Mouse (Mus musculus) megakaryocyte-erythroid progenitor cell, adult 5-6 weeks (primary cell): ENCODE data around the gene Zmat1. TPM values are rescaled to one million over a fixed set of nuclear protein-coding genes. Genes with fewer than 3 reads are reported as not detected.
"Not testable (repeated sequence)": the region's sequence is repeated elsewhere in the genome, so short reads cannot be mapped to it uniquely, and the experiment has no call there.

ENCODE experiments used
- ATAC-seq: replicated peaks from 2 replicates; pipeline ENCODE4 v1.8.0; 2016; ENCODE audit warnings: mild to moderate bottlenecking, inconsistent platforms; ENCODE audit not compliant: severe bottlenecking, poor library complexity, low FRiP score, low TSS enrichment
- total RNA-seq, 2 experiments: library from RNA; stranded (forward) in 1 of 2; stranded (reverse) in 1 of 2; fragments of 200-1000, 215-1000 nt in 1 of 2; fragments of >200 nt in 1 of 2; fragmentation: Nextera tagmentation in 1 of 2; gene quantifications; 2 replicates each; pipeline ENCODE4 v1.2.3; 2014 to 2017

The Zmat1 gene
- 2.0 and 3.9 TPM in 2 replicates for total RNA-seq (2014; fragmentation: Nextera tagmentation)
- total RNA-seq (2017), result 0.99 and 1.7 TPM in 2 replicates

DNA sequence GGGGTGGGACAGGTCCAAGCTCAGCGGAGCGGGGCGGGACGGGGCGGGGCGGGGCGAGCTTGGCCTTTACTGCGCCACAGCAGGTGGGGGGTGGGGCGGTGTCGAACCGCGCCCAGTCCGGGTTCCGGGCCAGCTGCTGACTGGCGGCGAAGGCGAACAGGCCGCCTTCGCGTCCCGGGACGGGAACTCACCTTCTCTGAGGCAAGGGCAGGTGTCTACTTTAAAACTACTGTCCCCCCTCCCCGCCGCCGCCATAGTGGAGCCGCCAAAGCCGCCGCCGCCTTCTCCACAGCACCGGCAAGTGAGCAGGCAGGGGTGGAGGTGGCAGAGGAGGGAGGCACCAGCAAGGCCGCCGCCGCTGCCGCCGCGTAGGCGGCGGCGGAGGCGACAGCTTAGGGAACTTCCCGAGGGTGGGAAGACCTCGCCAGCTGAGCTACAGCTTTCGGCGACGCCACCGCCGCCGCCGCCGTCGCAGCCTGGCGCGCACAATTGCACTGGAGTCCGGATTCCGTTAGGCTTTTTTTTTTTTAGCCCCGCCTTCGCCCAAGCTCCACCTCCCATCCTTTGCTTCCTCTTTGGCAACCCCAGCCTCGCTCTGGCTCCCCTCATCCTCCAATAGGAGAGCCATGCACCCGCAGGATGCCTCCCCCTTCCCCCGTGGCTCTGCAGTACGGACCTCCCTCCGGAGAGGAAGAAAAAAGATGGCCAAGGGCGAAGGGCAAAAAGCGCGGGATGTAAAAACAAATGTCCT is at the start of gene Zmat1:
Zmat1 (minus strand) TSS at position 490 of the 751 bp plus-strand sequence.
- ATAC-seq, result peak; percentile 100

DNA sequence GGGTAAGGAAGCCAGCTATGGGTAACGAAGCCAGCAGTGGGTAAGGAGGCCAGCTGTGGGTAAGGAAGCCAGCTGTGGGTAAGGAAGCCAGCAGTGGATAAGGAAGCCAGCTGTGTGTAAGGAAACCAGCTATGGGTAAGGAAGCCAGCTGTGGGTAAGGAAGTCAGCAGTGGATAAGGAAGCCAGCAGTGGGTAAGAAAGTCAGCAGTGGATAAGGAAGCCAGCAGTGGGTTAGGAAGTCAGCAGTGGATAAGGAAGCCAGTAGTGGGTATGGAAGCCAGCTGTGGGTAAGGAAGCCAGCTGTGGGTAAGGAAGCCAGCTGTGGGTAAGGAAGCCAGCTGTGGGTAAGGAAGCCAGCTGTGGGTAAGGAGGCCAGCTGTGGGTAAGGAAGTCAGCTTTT is 44.9 kb upstream of the Zmat1 start:
- not testable (repeated sequence) for ATAC-seq

DNA sequence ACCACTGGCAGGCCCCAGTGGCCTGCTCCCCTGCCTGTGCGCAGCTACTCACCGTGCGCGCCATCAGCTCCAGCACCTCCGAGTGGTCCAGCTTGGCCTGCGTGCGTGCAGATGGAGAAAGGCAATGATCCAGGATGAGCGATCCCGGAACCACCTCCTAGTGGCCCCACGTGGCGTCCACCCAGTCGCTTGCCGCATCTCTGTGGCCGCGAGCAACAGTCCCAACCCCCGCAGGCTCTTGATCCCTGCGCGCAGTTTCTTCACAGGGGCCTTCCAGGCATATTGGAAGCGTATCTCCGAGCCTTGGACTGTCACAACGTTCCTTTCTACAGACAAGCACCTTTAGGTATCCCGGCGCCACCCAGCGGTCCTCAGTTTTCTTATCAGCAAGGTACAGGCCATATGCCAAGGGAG is 27.0 kb upstream of the Zmat1 start:
- ATAC-seq, result peak; percentile 74

GRCm38 (mm10) chrX:135025135-135025534 is 16.1 kb upstream of the Zmat1 start:
- ATAC-seq, result no peak

- no peak for ATAC-seq
Observed at GRCm38 (mm10) chrX:135011381-135011780, 2.4 kb upstream of the Zmat1 start.

DNA sequence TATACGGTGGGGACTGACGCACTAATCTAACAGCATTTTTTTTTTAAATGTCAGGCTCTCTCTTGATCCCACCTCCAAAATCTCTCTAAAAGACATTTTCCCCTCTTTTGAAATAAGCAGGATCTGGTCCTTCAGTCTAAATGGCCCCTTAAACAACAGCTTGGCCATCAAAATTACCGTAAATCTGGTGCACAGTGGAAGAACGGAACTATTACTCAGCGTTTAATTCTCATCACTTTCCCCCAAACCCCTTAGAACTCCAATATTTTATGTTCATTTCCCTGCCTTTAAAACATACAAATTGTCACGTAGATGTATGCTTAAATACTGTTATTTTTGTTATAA is 434 bp upstream of the Zmat1 start:
- ATAC-seq, result no peak; the same call in 1 of the 2 replicates

GRCm38 (mm10) chrX:135008021-135008420 is 988 bp downstream of the Zmat1 start:
- ATAC-seq, result no peak

DNA sequence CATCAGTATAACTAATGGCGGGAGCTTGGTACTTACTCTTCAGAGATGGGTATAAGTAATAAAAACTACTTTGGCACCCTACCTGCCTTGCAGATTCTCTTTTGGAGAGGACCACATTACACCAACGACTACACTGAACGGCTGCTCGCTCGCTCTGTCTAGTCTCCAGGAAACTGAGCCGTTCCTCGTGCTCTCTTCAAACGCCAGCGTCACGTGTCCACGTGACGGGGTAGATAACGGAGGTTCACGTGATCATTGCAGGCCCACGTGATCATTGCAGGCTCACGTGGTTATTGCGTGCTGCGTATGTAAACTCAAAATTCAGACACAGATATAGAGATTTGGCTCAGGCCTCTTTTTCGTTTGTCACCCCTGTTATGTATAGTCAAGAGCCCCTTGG is 44.5 kb downstream of the Zmat1 start, which contains the start of gene Nxf2:
Nxf2 (minus strand) TSS at position 209 of the 400 bp plus-strand sequence.
- no peak for ATAC-seq

GRCm38 (mm10) chrX:134963305-134964094 is 45.5 kb downstream of the Zmat1 start:
- peak; percentile 90 for ATAC-seq

GRCm38 (mm10) chrX:134930361-134930760 is 78.6 kb downstream of the Zmat1 start:
- ATAC-seq, result no peak

- ATAC-seq, result no peak
Observed at GRCm38 (mm10) chrX:134929927-134930326, 79.1 kb downstream of the Zmat1 start.

DNA sequence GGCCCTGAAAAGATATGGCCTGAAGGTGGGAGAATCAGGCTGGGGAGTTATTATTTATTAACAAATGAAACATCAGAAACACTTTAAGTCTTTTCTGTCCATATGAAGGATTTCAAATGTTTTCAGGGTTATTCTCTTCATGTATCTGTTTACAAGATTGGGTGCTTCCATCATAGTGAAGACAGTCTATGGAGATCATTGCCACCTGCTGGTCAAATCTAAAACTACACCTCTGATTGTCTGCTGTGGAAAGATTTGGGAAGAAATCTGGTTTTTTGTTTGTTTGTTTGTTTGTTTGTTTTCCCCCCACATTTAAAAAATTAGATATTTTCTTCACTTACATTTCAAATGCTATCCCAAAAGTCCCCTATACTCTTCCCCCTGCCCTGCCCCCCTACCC is 84.0 kb downstream of the Zmat1 start:
- ATAC-seq, result 0 out of 2 replicates have a peak, but pooled peaks have one; percentile 61

DNA sequence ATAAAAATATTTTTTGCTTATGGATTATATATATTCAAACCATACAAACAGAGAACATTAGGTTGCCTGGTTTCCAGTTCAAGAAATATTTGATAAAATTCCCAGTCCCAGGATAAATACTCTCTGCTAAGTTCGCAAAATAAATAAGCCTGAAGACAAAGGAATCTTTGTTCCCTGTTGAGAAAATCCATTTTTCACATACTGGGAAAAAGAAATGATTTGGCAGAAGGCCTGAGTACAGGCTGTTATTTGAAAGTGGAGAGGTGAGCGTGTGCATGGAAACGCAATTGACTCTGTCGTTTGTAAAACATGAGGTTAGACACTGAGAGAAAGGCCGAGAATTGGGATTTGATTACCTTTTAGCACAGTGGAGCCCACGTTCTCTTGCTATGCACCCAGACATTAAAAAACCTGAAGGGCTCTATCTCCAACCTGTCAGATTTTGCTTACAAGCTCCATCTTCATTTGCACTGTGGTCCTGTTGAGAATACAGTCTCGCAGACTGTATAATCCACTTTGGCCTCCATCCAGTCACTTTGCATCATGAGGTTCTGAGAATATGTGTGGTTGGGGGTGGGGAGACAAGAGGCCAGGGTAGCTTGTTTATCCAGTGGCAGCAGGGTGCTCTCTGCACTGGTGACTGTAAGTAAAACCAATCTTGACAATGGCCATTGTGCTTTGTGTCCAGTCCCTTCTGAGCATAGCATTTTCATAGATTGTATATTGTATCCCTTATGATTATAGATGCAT is 85.2 kb downstream of the Zmat1 start:
- ATAC-seq, result no peak

Other genes starting within 250 kb of the Zmat1 start
- gene Armcx2, start 200.0 kb downstream of the Zmat1 start, total RNA-seq (2014; fragmentation: Nextera tagmentation), result 10.5 and 13.6 TPM in 2 replicates
- 4.5 and 8.9 TPM in 2 replicates for gene Armcx2, start 200.0 kb downstream of the Zmat1 start, total RNA-seq (2017)
- gene Nxf2, start 44.5 kb downstream of the Zmat1 start, total RNA-seq (2014; fragmentation: Nextera tagmentation), result 0.52 TPM in 1 of 2 replicates, not detected in the other
- 1.7 and 1.8 TPM in 2 replicates for gene Nxf2, start 44.5 kb downstream of the Zmat1 start, total RNA-seq (2017)
- not detected in 2 replicates for gene Gm15023, start 168.4 kb upstream of the Zmat1 start, total RNA-seq (2014; fragmentation: Nextera tagmentation)
- not detected in 2 replicates for gene Gm15023, start 168.4 kb upstream of the Zmat1 start, total RNA-seq (2017)
- gene Tceal6, start 201.5 kb upstream of the Zmat1 start, total RNA-seq (2014; fragmentation: Nextera tagmentation), result not detected in 2 replicates
- not detected in 2 replicates for gene Tceal6, start 201.5 kb upstream of the Zmat1 start, total RNA-seq (2017)